Mouse (Mus musculus) urinary bladder, postnatal 10 days (tissue): ENCODE data around the gene Ccdc9b.

Experiments used
- DNase-seq: peaks from one replicate; pipeline ENCODE4 v3.0.0; 2022; ENCODE audit warnings: low spot score

Ccdc9b gene

DNA sequence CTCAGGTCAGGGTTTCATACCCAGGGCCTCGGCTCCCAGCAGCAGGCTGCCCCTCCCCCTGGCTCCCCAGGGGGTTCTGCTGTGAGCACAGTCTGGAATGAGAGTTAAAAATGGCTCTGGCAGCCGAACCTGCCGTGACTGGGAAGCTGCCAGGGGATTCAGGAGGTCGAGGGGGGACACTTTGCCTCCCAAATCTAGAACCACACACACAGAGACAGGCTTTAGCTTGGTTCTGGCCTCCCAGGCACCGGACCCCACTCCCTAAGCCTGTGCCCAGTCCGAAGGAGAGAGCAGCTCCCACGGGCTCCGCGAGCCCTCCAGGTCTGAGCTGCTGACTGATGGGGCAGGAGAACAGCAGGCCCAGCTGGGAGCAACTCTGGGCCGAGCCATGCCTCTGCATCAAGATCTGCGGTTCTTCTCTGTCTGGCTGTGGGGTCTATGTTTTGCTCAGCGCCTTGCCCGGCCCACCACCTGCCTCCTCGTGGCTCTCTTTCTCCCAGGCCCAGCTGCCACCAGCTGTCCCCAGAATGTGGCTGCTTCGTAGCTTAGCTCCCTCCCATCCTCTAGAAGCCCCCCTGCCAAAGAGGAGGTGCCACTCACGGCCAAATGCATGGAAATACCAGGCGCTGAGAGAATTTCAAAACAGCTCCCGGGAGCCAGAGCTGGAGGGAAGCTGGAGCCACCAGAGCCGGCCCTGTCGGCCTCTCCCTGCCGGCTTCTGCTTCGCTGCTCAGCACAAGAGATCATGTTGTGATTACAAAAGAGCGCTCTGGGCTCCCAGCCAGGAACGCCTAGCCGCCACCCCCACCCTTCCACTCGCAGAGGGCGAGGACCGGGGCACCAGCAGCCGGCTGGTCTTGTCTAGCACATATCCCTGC, at the start of gene Ccdc9b:
Gene Ccdc9b (minus strand): TSS at position 756 of the 878 bp plus-strand sequence.
- DNase-seq, result peak; percentile 80

DNA sequence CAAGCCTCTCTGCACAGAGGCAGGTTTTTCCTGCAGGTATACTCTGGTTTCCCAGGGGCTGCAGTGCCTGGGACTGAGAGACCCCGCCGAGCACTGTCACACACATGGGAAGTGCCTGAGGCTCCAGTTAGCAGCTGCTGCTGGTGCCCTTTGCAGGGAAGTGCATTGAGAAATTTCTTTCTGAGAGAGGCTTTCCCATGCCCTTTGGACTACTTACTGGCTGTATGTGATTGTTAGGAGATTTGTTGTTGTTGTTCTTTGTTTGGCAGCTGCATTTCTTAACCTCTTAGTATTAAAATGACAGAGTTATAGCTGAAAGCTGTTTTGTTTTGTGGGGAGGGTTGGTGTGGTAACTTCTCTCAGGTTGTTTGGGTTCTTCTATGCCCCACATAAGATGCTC, 48.4 kb upstream of the Ccdc9b start:
- DNase-seq, result no peak

DNA sequence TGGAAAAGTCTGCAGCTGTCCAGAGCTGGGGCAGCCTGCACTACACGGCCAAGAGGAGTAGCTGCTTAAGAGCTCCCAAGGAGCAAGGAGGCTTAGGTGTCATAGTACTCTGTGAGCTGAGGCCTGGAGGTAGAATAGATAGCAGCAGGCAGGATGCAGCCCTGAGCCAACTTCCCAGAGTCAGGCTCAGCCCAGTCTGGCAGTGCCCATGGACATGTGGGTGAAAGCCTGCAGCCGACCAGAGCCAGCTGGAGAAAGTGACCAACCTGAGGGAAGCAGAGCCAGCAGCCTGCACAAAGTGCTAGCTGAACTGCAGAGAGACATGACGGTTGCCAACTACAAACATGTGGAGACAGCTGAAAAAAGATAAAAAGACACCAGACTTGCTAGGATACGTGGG, 44.4 kb upstream of the Ccdc9b start:
- no peak for DNase-seq

DNA sequence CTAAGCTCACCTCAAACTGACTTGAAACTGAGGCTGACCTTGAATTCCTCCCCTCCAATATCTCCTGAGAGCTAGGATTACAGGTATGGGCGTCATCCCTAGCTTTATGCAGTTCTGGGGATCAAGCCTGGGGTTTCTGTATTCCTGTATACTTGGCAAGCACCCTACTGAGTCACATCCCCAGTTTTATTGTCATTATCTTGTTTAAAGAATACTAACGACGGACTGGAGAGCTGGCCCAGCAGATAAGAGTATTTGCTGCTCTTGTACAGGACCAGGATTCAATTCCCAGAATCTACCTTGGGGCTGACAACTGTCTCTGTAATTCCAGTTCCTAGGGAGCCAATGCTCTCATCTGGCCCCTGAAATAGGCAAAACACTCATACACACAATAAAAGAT, 43.3 kb upstream of the Ccdc9b start:
- no peak for DNase-seq

DNA sequence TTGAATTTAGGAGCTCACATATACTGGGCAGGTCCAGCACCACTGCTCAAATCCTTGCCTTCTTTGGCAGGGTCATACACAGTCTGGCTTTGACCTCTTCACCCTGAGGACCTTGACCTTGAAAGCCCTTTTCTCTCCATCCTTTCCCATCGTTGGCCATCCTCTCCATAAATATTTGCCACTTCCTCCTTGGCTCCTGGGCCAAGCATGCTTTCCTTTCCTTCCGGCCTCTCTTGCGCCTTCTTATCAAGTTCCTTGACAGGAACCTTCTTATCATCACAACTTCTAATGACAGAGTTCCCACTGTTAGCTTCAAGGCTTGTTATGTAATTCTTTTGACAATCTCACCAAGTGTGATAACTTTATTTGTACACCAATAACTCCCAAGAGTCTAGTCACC, 42.7 kb upstream of the Ccdc9b start:
- DNase-seq, result no peak

DNA sequence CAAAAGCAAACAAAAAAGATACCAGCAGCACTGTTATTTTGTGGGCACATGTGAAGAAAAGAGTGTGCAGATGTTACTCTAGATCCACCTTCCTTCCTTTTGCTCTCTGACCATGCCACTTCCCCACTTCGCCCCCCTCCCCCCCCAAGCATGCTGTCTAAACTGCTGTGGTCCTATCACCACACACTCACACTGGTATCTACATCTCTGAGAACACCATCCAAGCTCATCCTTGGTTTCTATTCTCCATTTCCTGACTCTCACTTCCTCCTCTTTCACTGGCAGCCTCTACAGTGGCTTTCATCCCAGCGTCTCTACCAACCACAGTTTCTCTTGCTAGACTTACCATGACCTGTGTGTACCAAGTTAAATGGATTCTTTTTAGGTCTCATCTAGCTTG, 42.0 kb upstream of the Ccdc9b start:
- no peak for DNase-seq

DNA sequence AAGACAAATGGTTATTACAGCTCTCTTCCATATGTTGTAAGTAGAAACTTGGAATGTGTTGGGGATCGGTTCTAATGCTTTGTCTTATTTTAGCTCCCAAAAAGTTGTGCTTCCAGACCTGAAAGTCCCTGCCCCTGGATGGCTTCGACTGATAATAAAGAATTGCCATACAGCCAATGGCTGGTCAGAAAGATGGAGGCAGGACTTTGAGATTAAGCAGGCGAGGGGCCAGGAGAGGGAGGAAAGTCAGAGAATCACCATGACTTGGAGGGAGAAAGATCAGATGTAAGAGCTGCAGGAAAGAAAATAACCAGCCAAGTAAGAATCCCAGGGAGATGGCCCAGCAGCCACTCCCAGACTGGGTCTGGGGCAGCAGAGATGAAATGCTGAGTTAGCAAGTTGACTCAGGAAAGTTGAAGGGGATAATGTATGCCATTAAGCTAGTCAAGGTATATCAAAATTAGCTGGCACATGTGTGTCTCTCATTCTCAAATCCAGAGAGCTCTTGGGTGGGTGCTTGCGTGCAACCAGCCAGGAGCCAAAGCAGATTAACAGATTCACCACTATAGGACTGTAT, 40.2 kb upstream of the Ccdc9b start:
- no peak for DNase-seq

DNA sequence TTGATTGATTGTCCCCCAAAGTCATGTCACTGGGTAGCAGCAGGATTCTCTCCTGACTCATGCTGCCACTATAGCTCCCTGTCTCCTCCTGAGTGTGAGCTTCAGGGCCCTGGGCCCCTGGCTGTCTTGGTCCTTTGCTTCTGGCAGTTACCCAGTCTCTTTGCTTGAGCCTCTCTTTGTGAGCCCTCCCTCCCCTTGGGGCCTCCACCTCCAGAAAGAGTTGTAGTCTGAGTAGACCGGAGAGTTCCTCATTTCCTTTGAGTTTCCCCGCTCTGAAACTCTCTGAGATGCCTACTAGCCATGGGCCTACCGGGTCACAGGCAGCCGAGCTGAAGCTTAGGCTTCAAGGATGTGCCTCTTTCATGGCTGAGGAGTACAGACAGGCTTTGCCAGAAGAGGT, 31.2 kb upstream of the Ccdc9b start:
- no peak for DNase-seq

DNA sequence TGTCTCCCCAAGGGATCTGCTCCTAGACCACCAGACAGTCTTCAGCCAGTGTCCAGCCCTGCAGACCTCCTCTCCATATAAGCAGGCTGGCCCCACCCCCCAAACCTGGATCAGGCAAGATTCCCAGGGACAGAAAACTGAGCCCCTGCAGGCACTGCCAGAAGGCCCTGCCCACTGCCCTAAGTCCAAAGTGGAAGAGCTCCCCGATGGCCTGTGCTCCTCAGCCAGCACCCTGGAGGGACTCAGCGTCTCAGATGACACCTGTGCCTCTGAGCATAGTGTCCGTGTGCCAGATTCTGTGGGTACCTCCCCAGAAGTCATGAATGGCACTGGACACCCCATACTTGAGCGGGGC, 29.8 kb upstream of the Ccdc9b start:
- DNase-seq, result no peak

DNA sequence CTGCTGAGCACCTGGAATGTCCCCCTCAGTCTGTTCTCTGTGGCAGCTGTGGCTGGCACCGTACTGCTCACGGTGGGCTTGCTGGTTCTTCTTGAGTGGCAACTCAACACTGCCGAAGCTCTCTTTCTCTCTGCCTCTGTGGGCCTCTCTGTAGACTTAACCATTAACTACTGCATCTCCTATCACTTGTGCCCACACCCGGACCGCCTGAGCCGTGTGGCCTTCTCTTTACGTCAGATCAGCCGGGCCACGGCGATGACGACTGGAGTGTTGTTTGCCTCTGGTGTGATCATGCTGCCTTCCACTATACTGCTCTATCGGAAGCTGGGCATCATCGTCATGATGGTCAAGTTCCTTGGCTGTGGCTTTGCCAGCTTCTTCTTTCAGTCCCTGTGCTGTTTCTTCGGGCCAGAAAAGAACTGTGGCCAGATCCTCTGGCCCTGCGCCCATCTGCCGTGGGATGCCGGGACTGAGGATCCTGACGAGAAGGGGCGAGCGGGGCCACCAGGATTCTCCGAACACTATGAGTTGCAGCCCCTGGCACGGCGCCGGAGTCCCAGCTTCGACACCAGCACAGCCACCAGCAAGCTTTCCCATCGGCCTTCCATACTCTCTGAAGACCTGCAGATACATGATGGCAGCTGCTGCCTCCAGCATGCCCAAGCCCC, 29.3 kb upstream of the Ccdc9b start:
- DNase-seq, result no peak

DNA sequence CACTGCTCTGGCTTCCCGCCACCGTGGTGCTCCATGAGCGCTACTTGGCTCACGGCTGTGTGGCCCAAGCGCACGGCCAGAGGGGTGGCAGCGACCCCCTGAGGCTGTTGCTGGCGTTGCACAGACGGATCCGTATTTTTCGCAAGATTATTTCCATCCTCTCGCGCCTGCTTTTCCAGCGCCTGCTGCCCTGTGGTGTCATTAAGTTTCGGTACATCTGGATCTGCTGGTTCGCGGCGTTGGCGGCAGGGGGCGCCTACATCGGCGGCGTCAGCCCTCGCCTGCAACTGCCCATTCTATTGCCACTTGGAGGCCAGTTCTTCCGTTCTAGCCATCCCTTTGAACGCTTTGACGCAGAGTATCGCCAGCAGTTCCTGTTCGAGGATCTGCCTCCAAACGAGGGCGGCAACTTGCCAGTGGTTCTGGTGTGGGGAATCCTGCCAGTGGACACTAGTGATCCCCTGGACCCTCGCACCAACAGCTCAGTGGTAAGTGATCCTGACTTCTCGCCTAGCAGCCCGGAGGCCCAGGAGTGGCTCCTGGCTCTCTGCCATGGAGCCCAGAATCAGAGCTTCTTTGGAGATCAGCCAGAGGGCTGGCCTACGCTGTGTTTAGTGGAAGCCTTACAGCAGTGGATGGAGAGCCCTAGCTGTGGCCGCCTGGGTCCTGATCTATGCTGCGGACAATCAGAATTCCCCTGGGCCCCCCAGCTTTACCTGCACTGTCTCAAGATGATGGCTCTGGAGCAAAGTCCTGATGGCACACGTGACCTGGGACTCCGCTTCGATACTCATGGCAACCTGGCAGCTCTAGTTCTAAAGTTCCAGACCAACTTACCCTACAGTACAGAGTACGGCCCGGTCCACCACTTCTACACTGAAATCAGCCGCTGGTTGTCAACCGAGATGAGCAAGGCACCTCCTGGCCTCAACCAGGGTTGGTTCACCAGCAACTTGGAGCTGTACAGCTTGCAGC, 28.4 kb upstream of the Ccdc9b start:
- DNase-seq, result no peak

DNA sequence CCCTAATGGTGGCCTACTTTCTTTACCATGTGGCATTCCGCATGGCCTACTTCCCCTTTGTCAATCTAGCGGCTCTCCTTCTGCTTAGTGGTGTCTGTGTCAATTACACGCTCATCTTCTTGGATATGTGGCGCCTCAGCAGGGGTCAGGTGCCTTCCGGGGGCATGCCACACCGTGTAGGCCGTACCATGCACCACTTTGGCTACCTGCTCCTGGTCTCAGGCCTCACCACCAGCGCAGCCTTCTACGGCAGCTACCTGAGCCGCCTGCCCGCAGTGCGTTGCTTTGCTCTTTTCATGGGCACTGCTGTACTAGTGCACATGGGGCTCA, 27.7 kb upstream of the Ccdc9b start:
- DNase-seq, result no peak

DNA sequence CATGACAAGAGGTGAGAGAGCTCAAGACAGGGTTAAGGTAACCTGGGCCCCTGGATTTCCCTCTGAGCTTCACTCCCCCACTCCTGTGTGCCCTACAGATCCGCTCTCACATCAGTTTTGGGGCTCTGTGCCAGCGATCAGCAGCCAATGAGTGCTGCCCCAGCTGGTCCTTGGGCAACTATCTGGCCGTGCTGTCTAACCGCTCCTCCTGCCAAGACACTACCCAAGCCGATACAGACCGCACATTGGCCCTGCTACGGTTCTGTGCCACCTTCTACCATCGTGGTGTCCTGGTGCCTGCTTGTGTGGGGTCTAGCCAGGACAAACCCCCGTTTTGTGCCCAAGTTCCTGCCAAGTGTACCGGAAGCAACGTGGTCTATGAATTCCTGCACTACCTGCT, 27.0 kb upstream of the Ccdc9b start:
- no peak for DNase-seq

DNA sequence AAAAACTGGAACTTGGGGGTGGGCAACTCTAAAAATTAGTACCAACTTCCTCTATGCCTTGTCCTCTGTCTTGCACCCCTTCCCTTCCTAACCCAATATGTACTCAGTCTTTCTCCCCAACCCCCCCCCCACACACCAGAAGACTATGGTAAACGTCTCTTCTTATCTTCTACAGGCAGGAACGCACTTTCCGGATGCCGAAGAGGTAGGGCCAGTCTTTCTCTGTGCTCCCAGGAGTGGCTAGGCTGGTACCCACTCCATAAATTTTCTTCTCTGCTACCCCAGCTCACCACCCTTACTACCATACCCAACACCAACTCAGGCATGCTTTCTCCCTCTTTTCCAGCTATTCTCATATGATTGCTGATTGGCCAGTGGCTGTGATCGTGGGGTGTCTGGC, 24.1 kb upstream of the Ccdc9b start:
- no peak for DNase-seq

DNA sequence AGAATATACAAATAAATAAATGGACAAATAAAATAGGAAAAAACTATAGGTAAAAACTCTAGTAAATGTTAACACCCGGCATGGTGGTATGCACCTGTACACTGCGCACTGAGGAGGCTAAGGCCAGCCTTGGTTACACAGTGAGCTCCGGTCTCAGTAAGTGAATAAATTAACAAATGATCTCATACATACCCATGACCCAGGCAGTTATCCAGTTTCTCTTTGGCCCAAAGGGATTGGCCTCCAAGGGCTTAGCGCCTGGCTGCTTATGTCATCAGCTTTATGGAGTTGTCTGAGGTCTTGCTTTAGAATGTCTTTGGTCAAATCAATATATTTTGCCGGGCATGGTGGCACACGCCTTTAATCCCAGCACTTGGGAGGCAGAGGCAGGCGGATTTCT, 21.2 kb upstream of the Ccdc9b start:
- no peak for DNase-seq

DNA sequence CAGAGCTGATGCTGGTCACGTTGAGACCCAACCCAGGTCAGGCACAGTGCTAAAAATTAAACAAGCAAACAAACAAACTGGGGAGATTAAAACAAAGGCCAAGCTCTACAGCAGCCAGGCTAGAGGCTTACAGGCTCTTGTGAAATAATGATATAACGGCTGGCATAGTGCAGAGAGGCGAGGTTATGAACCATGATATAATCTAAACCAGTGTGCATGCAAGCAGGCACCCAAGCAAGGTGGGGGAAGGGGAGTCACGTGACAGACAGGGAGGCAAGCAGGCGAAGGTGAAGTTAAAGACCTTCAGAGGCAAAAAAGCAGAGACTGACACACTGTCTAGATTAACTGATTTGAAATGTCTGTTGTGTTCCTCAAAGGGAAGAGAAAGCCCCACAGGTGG, 20.6 kb upstream of the Ccdc9b start:
- no peak for DNase-seq

DNA sequence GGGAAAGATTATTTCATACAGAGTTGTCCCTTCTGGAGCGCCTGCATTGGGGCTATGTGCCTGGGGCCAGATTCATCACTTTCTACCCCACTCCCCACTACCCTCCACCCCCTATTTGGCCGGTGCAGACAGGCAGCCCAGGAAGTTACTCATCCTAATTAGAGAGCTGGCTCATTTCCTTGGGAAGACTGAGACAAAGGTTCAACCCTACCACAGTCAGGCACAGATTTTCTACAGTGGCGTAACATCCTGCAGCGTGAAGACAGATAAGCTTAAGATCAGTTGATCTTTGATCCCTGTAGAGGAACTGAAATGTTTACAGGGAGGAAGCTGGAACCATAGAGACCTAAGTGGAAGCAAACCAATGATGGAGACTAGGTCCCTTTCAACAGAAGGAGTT, 19.8 kb upstream of the Ccdc9b start:
- DNase-seq, result no peak

DNA sequence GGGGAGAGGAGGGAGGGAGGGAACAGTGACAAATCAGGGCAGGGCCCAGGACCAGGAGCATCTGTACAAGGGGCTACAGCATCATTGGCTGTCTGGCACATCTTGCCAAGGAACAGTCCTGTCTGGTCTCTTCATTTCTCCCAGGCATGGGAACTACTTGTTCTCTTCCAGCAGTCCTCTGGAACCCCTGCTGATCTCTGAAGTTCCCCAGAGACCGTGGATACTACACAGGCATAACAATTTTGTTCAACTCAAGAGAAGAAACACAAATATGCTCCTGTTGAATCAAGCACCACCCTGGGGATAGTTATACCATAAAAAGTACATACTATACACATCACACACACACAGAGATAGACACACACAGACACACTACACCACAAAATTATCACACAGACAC, 18.7 kb upstream of the Ccdc9b start:
- DNase-seq, result no peak

DNA sequence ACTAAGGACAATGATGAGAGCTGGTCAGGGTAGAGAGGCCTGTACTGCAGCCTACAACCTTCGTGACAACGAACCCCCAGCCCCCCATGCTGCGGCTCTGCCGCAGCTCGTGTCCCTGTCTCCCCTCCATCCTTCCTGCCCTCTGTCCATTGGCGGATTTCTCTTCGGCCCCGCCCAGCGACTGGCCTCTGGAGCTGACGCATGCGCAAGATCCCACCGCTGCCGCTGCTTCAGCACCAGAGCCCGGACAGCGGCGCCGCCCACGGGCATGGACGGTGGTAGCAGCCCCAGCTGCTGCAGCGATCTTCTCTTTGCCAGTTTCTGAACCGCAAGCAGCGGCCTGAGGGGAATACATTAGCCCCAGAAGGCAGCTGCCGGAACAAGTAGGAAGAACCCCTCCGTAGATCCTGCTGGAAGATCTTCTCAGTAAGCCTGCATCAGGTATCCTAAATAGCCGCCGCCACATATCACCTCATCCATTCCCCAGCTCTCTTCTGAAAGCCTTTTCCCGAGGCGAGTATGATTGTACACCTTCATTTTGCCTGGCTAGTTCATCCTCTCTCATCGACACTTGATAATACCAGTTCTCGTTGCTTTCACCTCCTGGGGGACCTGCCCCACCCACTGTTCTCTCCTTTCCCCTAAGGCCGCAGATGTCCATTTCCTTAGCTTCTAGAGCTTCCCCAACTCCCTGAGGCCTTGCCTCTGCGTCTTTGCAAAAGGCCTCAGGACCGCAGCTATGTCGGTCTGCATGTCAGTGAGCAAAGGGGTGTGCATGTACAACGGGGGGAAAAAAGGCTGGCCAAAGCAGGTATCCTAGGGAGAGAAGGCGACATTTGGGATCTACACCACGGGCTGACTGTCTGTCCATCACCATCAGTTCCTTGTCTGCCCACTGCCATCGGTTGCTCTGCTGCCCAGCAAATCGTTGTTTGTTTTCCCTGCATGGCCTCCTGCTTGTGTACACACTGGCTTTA, 17.3 kb upstream of the Ccdc9b start, which contains the start of gene Disp2:
Gene Disp2 (plus strand): TSS at position 216 of the 977 bp plus-strand sequence.
- DNase-seq, result peak; percentile 76

DNA sequence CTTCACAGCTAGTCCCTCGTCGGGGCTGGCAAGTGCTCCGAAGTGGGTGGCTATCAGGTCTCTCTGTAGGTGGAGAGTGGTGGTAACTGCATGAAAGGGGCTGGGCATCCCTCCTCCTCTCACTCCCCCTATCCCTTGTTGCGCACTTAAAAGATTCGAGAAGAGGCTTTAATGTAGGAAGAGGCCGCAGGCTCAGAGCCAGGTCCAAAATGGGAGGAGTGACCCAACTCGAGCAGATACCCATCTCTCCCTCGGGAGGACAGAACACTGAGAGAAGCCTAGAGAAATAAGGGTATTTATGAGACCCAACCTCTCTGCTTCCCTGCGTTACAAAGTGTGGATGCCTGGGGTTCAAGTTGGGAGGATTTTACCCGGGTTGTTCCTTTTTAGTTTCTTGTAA, 16.6 kb upstream of the Ccdc9b start:
- no peak for DNase-seq

DNA sequence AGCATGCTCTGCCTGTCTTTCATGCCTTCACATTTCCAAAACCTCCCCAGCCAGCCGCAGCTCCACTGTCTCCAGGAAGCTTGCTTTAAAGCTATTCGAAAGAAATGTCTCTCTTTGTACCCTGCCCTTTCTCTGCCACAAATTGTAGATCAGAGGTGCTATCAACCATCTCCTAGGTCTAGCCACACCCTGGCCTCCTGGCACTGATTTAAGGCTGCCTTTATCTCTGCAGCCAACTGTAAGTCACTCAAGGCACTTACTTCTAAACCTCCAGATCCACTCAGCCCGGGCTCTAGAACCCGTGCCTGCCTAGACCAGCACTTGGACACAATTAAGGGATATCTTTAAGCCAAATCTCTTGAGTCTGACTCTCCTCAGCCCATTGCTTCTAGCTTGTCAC, 16.0 kb upstream of the Ccdc9b start:
- DNase-seq, result no peak
